Mouse (Mus musculus) Patski (cell line): ENCODE results near the gene Dchs2. TPM values are rescaled to one million over a fixed set of nuclear protein-coding genes. Genes with fewer than 3 reads are reported as not detected.

Source experiments
- ATAC-seq: fragments of 100-300 bp; one replicate; pipeline ENCODE4 v1.8.0; 2021
- CTCF ChIA-PET: fragments of 350-600 bp; sonication (Branson Sonifier 250); formaldehyde crosslinking; loops from one replicate; lab custom pipeline; 2022; ENCODE audit warnings: inconsistent platforms; lab: Charles Lee
- POLR2A ChIA-PET: fragments of 350-600 bp; sonication (Branson Sonifier 250); formaldehyde crosslinking; loops from one replicate; lab custom pipeline; 2022; ENCODE audit warnings: antibody characterized with exemption, inconsistent platforms; lab: Charles Lee
- DNase-seq: peaks from one replicate; pipeline ENCODE4 v3.0.0-alpha.2; 2011; ENCODE audit warnings: low read depth, low spot score
- H3K27me3 ChIP-seq: fragments of 371-371 bp; one replicate; pipeline ENCODE4 v1.5.1; 2021
- CTCF ChIP-seq: fragments of 100-300 bp; IDR thresholded peaks from one replicate; pipeline ENCODE4 v1.5.1; 2021
- in situ Hi-C: fragments of 300-500 bp; cut with MboI; formaldehyde crosslinking; loops from 3 replicates; pipeline ENCODE4 v1.11.1; 2018; ENCODE audit warnings: low pct_unique_long_range_greater_than_20kb, mixed read lengths
- polyA plus RNA-seq: library from polyadenylated mRNA; unstranded; gene quantifications from one replicate; pipeline ENCODE4 v1.2.3, GENCODE M21; 2021

The Dchs2 gene
- polyA plus RNA-seq, 1 experiment from 2014 or later = 0.12 TPM

GRCm38 (mm10) chr3:83374333-83374732 lies 246.6 kb downstream of the Dchs2 start:
- in situ Hi-C loops = no loop called here
- peaks cover 17% of the 10 kb centered on the region for H3K27me3 ChIP-seq
- ATAC-seq (no peak), DNase-seq (no peak)
- CTCF ChIA-PET = no interaction called here
- TF ChIP-seq CTCF = no peak
- POLR2A ChIA-PET = no interaction called here

GRCm38 (mm10) chr3:83376834-83377233 lies 249.1 kb downstream of the Dchs2 start:
- TF ChIP-seq CTCF = no peak
- ATAC-seq (no peak), DNase-seq (no peak)
- H3K27me3 ChIP-seq = peaks cover 17% of the 10 kb centered on the region
- in situ Hi-C loops = no loop called here
- POLR2A ChIA-PET = no interaction called here
- CTCF ChIA-PET = interaction anchor here (1.3 kb wide), 1 partner anchor 31 kb away, joined by 3 read pairs; no protein-coding TSS in a partner anchor

Other genes with a start within 250 kb of the Dchs2 start
- gene Lrat, start 224.0 kb upstream of the Dchs2 start, polyA plus RNA-seq = not detected
- gene Fgg, start 120.2 kb upstream of the Dchs2 start, polyA plus RNA-seq = not detected
- not detected for gene Fga, start 101.9 kb upstream of the Dchs2 start, polyA plus RNA-seq
- gene Fgb, start 78.1 kb upstream of the Dchs2 start, polyA plus RNA-seq = not detected
- 85.3 TPM for gene Plrg1, start 72.4 kb upstream of the Dchs2 start, polyA plus RNA-seq